Mouse (Mus musculus) lung, adult 2 months (tissue): ENCODE data around the gene Fndc3b.

Experiments used
- CTCF ChIP-seq: fragments of 200-500 bp; IDR thresholded peaks from 2 replicates; pipeline ENCODE4 v1.5.1; 2011; ENCODE audit warnings: mild to moderate bottlenecking, low read length, control low read depth; ENCODE audit not compliant: insufficient read depth
- POLR2A ChIP-seq: fragments of 200-500 bp; IDR thresholded peaks from 2 replicates; pipeline ENCODE4 v1.6.1; 2011; ENCODE audit warnings: low read depth, mild to moderate bottlenecking, control low read depth, low read length, borderline replicate concordance; ENCODE audit errors: extremely low read depth

GRCm38 (mm10) chr3:27603905-27604620 is 107.0 kb downstream of the Fndc3b start:
- TF ChIP-seq POLR2A (no peak), CTCF (no peak)
